ENCODE assay signal across 8 mouse cellular contexts in genomic region chr6:145934001-145934696, GRCm38 (mm10). TPM values are rescaled to one million over a fixed set of nuclear protein-coding genes. Genes with fewer than 3 reads are reported as not detected.
DNase-seq lines count a peak whose midpoint lies in the region; ATAC-seq and TF ChIP-seq lines count a peak whose summit lies in the region.

No protein-coding gene starts in this region.

- H3K4me1 ChIP-seq in hindbrain, embryonic 13.5 days (replicated peaks) = peaks cover 20% of the 10 kb centered on the region
- H3K4me1 ChIP-seq in lung, postnatal 0 days (ENCODE audit: insufficient read depth, low read depth, low read length) = peaks cover 7% of the 10 kb centered on the region

- WGBS in hindbrain, embryonic 13.5 days = 5% methylated on average over 28 of the region's 28 CpGs
- 7% methylated on average over 28 of the region's 28 CpGs for WGBS in lung, postnatal 0 days

- H3K4me2 ChIP-seq in hindbrain, embryonic 13.5 days = peak overlapping the region; percentile 63
- H3K4me2 ChIP-seq in lung, postnatal 0 days (replicated peaks; ENCODE audit: low read depth, low read length) = peak overlapping the region; percentile 75

- DNase-seq in adipocyte (ENCODE audit: low spot score) = peak; percentile 87
- DNase-seq in cerebellum, postnatal 4 days (ENCODE audit: low spot score in 2 of 2) = peak; percentile 42 to 75
- peak; percentile 72 for DNase-seq in gastrocnemius, adult 18-20 months (ENCODE audit: low spot score)
- DNase-seq in layer of hippocampus, postnatal 25 days (ENCODE audit: extremely low spot score in 1 of 2, low spot score in 1 of 2) = peak; percentile 55 to 62
- DNase-seq in lung, postnatal 0 days (ENCODE audit: low spot score) = peak; percentile 81
- peak; percentile 56 for DNase-seq in retina, postnatal 7 days (ENCODE audit: low read depth, low spot score)

- no peaks in the 10 kb centered on the region for H3K36me3 ChIP-seq in hindbrain, embryonic 13.5 days
- H3K36me3 ChIP-seq in lung, postnatal 0 days (ENCODE audit: insufficient read depth, low read length) = no peaks in the 10 kb centered on the region

- H3K9me3 ChIP-seq in hindbrain, embryonic 13.5 days = no peaks in the 10 kb centered on the region
- 0 out of 2 replicates have a peak, but pooled peaks cover 3% of the 10 kb centered on the region for H3K9me3 ChIP-seq in lung, postnatal 0 days (ENCODE audit: low read length)

- peak overlapping the region; percentile 90 for H3K27ac ChIP-seq in hindbrain, embryonic 13.5 days
- H3K27ac ChIP-seq in lung, postnatal 0 days (ENCODE audit: low read length) = peak overlapping the region; percentile 74

- TF ChIP-seq CTCF in lung, postnatal 0 days (IDR thresholded peaks at IDR 0.05) = no peak

- TF ChIP-seq EP300 in lung, postnatal 0 days (IDR thresholded peaks at IDR 0.05) = no peak

- no peaks in the 10 kb centered on the region for H3K27me3 ChIP-seq in hindbrain, embryonic 13.5 days
- H3K27me3 ChIP-seq in lung, postnatal 0 days (replicated peaks; ENCODE audit: insufficient read depth, low read length) = no peaks in the 10 kb centered on the region

- peak overlapping the region; percentile 47 for H3K4me3 ChIP-seq in hindbrain, embryonic 13.5 days
- peak overlapping the region; percentile 40 for H3K4me3 ChIP-seq in lung, postnatal 0 days (ENCODE audit: low read depth, low read length)

- H3K9ac ChIP-seq in hindbrain, embryonic 13.5 days = peak overlapping the region; percentile 84
- peak overlapping the region; percentile 64 for H3K9ac ChIP-seq in lung, postnatal 0 days (replicated peaks; ENCODE audit: low read depth)

- peak; percentile 97 for ATAC-seq in hindbrain, embryonic 13.5 days (ENCODE audit: low FRiP score)
- ATAC-seq in lung, postnatal 0 days = peak; percentile 94
- no peak for ATAC-seq in erythroid progenitor cell, adult 5-6 weeks (replicated peaks; ENCODE audit: low FRiP score, poor library complexity, severe bottlenecking)

RNA-seq across cellular contexts. Expression of gene Sspn, which starts 2.7 kb away (rescaled TPM):
- 10 to 100 TPM; 39.5 to 43.1 TPM for total RNA-seq in gastrocnemius, adult 18-20 months (2021)
- polyA plus RNA-seq in hindbrain, embryonic 13.5 days (2015; fragmentation: Nextera tagmentation; extraction: Ambion mirVana) = 3.3 and 4.4 TPM in 2 replicates
- 1 to 10 TPM; 4.6 to 5.2 TPM for total RNA-seq in layer of hippocampus, postnatal 25 days (2021)
- polyA plus RNA-seq in lung, postnatal 0 days (2015; fragmentation: Nextera tagmentation; extraction: Ambion mirVana) = 7.6 and 9.7 TPM in 2 replicates
- not detected in 2 replicates for total RNA-seq in erythroid progenitor cell, adult 5-6 weeks (2015; ENCODE audit: low replicate concordance)
- 1.5 TPM in 1 of 2 replicates, not detected in the other for total RNA-seq in erythroid progenitor cell, adult 5-6 weeks (2017; ENCODE audit: low replicate concordance)

Comparison
In these comparisons a context has a peak if more than half of its experiments do, and no peak if none do; other contexts are left out.
1. RNA of gene Sspn, which starts 2.7 kb away (total RNA-seq): 39.5 to 43.1 TPM in gastrocnemius, adult 18-20 months; 4.6 to 5.2 TPM in layer of hippocampus, postnatal 25 days and 1.5 TPM in erythroid progenitor cell, adult 5-6 weeks; every median in the first group is over 4 times any median in the second.
2. Peak in every context shown above with its lines, with median percentiles within 50 percentile points of each other: DNase-seq.